Mouse (Mus musculus) adrenal gland, adult 2 months (tissue): ENCODE measurements around the gene Zfp12. TPM values are rescaled to one million over a fixed set of nuclear protein-coding genes. Genes with fewer than 3 reads are reported as not detected.
A peak's percentile ranks its signal among the peaks of the same experiment; 100 is the strongest.

Experiments used
- DNase-seq: peaks from one replicate; pipeline ENCODE4 v3.0.0; 2021
- polyA plus RNA-seq: library from polyadenylated mRNA; depleted of rRNA; stranded (reverse); fragments of >200 nt; gene quantifications from 2 replicates; pipeline ENCODE4 v1.2.3, GENCODE M21; 2012
- total RNA-seq, 2 experiments: library from RNA; stranded (reverse); gene quantifications; 2 replicates each; pipeline ENCODE4 v1.2.3; 2021

Gene Zfp12
- total and polyA plus RNA-seq, 3 experiments = 10.1 to 21.4 (median 19.5) TPM

DNA sequence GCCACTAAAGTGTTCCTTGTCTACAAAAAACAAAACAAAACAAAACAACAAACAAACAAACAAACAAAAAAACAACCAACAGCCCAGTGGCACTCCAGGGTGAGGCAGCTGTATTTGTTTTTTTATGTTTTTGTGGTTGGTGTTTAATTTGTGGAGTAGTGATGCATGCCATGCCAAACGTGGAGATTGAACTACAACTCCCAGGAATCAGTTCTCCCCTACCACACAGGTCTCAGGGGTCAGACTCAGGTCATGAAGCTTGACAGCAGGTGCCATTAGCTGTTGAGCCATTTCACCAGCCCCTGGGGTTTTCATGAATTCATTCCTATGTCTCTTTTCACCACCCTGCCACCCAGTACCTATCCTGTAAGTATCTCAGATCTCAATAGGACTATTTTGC, 30.4 kb downstream of the Zfp12 start:
- DNase-seq = no peak

DNA sequence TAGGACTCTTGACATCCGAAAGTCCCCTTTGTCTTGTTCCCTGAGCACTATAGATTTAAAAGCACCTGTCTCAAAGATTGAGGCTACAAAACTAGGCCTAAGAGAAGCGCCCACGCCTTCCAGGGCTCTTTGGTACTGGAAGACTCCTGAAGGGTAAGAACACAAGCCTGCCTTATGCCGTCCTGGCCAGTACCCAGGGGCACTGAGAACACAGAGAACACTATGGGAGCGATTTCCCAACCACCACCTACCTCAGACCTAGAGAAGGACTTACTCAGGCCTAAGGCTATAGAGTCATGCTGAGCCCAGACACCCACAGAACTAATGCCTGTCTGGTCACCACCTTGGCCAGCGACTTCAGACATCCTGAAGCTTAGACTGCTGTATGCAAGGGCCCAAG, 31.8 kb downstream of the Zfp12 start:
- no peak for DNase-seq

DNA sequence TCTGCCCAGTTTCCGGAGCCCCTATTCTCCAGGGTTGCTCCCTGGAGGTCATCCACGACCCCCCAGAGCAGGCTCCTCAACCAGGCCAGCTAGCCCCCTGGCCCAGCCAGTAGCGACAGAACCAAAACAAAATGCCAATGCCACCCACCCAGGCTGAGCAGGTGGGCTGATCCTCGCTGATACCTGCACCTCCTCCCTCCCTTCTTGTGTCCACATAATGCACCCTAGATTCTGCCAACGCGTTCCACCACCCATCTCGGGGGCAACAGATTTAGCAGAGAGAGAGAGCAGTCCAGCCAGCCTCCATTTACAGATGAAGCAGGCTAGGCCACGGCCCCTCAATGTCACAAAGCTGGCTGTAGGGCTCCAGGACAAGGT, 34.0 kb downstream of the Zfp12 start:
- no peak for DNase-seq

DNA sequence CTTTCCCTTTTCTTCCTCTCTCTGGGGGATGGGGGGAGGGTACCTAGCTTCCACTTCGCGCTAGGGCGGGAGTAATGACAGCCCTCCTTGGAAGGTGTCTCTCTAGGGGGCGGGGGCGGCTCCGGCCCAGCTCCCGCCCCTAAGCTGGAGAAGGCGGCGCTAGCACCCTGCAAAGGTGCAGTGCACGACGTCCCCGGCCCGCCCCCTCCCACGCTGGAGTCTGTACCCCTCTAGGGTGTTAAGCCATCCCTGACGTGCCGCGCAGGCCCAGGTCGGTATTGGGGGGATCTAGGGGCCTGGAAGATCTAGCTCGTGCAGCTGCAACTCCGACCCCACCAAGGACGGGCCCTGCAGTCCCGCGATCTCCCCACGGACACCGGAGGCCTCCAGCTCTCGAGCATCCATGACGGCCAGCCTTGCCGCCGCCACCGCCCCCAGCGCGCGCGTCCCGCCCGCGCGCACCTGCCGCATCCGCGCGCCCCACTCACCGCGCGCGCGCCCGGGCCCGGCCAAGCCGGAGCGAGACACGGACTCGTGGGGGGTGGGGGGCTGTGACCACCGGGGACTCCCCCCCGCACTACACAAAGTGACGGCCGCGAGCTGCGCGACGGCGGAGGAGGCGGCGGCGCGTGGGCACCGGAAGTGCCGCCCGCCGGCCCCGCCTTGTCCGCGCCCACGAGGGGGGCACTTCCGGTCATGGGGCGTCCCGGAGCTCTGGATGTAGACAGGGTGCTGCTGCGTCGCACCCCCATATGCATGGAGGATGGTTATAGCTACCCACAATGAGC, 34.6 kb downstream of the Zfp12 start, which contains the start of gene Zfp316:
TSS of gene Zfp316 (minus strand) at position 660 of the 788 bp plus-strand sequence.
- peak; percentile 83 for DNase-seq

DNA sequence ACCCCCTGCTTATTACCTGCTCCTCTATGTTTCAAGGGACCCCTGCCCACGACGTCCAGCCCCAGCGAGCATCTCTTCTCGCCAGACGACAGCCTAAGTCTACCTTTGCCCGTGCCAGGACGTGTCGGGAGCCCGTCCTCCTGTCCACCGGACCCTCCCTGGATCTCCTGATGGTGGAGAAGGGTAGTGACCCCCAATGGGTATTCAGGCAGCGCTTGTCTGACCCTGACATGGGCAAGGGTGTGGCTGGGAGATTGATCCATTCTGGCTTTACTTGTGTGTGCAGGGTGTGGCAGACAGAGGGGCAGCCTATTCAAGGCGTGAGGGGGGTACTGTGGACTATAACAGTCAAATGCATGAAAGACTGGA, 35.2 kb downstream of the Zfp12 start:
- DNase-seq = no peak

DNA sequence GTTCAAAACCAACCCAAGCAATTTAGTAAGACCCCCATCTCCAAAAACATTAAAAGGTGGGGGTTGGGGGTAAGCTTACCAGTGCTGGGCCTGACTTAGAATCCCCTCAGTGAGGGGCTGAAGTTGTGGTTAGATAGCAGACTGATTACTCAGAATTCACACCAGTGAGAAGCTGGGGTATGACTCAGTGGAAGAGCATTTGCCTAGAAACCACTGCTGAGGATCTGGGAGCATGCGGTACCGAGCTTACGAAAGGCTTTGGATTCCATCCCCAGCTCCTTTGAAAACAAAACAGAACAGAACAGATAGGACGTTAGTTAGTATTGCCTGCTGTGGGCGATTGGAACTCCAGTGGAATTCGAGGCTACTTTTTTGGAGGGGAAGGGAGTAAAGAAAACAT, 36.7 kb downstream of the Zfp12 start:
- DNase-seq = peak; percentile 45

DNA sequence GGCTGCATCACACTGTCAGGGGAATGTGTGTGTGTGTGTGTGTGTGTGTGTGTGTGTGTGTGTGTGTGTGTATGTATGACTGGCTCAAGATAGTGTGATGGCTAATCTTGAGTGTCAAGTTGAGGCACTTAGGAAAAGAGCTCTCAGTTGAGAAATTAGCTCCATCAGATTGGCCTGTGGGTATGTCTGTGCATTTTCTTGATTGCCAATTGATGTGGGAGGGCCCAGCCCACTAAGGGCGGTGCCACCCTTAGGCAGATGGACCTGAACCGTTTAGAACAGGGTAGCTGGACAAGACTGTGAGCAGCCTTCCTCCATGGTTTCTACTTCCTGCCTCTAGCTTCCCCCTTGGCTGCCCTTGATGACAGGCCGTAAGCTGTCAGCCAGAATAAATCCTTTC, 37.1 kb downstream of the Zfp12 start:
- no peak for DNase-seq

DNA sequence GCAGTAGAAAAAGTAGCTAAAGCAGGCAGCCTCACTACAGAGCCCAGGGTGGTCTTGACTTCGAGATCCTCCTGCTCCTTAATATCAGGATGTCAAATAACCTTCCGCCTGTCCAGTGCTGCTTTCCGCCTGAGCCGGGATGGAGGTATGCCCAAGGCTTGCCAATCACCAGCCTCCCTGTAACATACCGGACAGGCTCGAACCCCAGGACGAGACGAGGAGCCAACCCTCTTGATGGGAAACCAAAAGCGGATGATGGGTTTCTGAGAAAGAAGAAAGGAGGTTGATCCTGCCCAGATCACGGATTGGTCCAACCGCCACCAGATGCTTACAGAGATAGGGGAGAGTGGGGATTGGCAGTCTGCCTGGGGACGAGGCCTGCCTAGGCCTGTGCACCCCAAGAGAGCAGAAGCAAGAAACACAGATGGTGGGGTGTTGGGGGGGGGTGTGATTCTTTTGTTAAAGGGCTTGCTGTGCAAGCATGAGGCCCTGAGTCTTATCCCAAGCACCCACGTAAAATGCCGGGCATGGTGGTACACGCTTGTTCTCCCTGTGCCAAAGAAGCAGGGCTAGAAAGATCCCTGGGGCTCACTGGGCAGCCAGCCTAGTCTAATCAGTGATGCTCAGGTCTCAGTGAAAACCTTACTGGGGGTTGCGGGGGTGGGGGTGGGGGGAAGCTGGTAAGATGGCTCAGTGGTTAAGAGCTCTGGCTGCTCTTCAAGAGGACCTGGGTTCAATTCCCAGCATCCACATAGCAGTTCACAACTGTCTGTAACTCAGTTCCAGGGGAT, 37.8 kb downstream of the Zfp12 start:
- no peak for DNase-seq

DNA sequence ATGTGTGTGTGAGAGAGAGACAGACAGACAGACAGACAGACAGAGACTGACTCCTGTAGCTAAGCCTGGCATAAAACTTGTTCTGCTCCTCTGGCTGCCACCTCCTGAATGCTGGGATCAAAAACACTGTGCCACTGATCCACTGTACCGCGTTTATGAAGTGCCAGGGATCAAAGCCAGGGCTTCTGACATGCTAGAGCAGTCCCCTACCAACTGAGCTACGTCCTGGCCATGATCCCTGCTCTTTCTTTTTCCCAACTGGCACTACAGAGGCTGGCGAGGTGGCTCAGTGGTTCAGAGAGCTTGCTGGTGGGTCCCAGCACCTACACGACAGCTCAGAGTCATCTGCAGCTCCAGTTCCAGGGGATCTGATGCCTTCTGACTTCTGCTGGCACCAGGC, 40.8 kb downstream of the Zfp12 start:
- DNase-seq = no peak

DNA sequence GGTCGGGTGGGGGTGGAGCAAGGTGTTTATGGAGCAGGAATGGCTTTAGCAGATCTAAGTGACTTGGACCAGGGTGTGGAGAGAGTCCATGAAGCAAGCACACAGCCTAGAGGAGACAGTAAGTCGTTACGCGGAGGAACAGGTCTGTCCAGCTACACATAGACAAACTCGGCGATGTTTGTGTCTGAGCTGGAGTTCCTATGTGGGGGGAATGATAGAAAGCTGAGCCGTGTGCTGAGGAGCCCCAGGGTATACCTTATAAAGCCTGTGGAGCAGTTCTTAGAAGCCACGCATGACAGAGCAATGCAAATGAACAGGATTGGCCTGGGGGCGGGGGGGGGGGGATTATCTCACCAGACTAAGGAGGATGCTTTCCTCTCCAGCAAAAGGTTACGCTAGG, 44.3 kb downstream of the Zfp12 start:
- DNase-seq = no peak

DNA sequence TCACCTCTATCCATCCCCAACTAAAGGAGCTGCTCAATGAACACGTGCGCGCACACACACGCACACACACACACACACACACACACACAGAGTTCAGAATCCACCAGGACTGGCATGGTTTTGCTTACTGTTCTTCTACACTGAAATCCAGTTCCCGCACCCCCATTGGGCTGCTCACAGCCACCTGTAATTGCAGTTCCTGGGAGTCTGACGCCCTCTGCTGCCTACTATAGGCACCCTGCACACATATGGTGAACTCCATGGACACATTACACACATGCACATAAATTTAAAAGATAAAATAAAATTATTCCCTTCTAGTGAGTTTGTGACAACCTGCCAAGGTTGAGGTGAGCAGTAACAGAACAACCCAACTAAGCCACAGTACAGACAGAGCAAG, 49.8 kb downstream of the Zfp12 start:
- no peak for DNase-seq

DNA sequence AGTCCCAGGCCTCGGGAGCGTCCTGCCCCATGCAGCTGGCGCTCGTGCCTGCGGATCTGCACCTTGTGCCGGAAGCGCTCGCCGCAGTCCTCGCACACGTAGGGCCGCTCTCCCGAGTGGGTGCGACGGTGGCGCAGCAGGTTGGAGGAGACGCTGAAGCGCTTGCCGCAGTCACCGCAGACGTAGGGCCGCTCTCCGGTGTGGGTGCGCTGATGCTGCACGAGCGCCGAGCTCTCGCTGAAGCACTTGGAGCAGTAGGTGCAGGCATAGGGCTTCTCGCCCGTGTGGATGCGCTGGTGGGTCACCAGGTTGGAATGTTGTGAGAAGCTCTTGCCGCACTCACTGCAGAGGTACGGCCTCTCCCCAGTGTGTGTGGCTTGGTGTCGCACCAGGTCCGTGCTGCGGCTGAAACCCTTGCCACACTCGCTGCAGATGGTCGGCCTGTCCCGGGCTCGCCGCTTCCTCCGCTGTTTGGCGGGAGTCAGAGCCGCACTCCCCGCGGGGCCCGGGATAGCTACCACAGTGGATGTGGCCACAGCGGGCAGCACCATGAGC, 52.9 kb downstream of the Zfp12 start:
- no peak for DNase-seq

DNA sequence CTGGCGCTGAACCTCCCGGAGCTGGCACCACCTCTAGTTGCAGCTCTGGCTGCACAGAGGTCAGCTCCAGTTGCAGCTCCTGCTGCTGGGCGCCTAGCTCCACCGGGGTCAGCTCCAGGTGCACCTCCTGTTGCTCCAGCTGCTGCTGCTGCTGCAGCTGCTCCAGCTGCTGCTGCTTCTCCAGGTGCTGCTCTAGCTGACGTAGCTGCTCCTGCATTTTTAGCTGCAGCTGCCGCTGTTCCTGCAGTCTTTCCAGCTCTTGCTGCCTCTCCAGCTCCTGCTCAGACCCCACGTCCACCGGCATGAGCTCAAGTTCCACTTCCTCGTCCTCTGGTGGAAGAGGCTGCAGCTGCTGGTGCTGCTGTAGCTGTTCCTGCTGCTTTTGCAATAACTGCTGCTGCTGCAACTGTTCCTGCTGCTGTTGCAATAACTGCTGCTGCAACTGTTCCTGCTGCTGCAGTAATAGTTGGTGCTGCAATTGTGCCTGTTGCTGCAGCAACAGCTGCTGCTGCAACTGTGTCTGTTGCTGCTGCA, 53.5 kb downstream of the Zfp12 start:
- DNase-seq = no peak

DNA sequence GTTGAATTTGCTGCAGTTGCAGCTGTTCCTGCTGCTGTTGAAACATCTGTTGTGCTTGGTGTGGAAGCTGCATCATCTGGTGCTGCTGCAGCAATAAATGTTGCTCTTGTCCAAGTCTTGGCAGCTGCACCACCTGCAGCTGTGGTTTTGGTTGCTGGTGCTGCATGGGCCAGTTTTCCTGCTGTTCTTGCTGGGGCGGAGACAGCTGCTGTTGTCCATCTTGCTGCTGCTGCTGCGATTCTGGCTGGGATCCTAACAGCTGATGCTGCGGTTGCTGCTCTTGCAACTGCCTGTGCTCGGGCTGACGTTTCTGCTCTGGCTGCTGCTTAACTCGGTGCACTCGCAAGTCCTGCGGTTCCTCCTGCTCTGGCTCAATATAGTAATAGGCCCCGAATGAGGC, 54.3 kb downstream of the Zfp12 start:
- DNase-seq = no peak

DNA sequence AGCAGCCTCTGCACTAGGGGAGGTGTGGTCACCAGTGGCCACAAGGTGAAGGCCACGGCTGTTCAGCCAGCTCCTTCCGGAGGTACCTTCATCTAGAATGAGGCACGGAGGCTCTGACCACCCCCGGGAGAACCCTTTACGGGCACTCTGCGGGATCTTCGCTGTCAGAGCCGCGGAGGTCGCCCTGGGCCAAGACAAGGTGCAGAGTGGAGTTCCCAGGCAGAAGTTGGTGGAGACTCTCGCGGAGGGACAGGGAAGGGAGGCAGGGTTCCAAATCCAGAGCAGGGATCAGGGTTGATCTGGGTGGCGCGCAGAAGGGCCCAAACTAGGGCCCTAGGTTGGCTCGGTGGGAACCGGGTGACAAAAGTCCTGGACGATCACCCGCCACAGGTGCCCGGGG, 57.9 kb downstream of the Zfp12 start:
- DNase-seq = no peak

DNA sequence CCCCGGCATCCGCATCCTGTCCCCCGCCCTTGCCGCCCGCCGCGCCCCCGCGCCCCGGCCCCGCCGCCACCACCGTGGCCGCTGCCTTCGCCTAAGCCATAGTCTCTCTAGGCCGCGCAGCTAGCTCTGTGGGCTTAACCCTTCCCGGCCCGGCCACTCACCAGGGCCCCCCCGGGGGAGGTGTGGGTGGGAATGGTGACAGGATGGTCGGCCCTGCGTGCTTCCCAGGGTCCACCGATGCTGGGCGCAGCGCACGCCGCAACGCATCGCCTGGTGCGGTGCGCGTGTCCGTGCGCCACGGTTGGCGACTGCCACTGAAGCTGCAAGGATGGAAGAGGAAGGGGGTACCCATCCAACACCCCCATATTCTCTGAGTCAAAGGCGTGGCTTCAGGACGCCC, 58.4 kb downstream of the Zfp12 start, which contains the start of gene Zfp853:
TSS of gene Zfp853 (minus strand) at position 220 of the 400 bp plus-strand sequence.
- DNase-seq = no peak

DNA sequence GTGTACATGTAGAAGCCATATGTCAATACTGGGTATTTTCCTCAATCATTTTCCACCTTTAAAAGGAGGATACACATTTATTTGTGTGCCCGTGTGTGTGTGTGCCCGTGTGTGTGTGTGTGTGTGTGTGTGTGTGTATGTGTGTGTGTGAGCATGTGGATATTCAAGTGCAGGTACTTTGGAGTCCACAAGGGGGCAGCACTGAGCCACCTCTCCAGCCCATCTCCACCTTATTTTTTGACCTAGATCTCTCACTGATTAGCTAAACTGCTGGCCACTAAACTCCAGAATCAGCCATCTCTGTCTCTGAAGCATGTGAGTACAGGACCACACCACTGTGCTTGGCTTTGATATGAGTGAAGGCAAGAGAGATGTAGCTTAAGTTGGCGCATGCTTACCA, 59.9 kb downstream of the Zfp12 start:
- DNase-seq = no peak

DNA sequence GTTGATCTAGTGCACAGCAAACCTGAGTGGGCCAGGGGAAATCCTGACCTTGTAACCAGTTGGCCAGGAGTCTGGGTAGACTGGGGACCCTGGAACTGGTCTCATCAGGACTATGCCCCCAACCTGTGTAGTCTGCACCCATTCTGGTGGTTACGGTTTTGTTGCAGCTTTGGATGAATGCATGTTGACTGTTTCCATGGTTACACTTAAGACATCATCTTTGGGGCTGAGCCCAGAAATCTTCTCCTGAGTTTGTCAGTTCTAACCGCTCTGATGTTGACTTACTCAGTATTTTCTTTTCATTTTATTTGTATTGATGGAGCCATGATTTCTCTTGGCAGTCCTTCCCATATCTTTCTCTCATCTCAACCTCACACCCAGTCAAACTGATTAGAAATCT, 60.4 kb downstream of the Zfp12 start:
- DNase-seq = no peak

DNA sequence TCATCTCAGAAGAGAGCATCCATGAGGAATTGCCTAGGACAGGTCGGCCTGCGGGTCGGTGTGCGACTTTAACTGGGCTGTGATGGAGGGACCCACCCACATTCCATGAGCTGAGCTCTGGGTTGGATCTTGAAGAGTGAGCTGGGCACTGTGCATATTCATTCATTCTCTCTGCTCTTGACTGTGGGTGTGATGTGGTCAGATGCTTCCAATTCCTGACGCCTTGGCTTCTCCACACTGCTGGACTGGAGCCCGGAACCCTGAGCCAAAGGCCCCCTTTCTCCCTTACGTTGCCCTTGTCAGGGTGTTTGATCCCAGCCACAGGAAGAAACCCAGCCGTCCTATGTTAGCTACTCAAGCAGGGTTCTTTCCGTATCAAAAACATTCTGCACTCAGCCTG, 63.0 kb downstream of the Zfp12 start:
- no peak for DNase-seq

DNA sequence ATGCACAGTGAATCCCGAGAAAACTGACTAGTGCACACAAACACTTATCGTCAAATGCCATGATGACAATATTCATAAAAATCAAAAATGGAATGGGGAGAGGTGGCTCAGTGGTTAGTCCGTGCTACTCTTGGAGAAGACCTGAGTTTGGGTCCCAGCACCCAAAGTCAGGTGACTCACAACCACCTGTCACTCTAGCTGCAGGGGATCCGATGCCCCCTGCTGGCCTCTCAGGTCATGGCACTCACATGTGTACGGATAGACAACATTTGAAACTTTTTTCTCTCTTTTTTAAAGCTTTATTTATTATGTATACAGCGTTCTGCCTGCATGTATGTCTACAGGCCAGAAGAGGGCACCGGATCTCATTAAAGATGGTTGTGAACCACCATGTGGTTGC, 63.4 kb downstream of the Zfp12 start:
- no peak for DNase-seq
